Mouse (Mus musculus): ENCODE measurements at regions not wholly inside any gene's neighbourhood (a gene's known extent, or its start where the extent isn't known, plus 50 kb on each side); places are given as distances from the start of the nearest gene placed in this dataset.

DNA sequence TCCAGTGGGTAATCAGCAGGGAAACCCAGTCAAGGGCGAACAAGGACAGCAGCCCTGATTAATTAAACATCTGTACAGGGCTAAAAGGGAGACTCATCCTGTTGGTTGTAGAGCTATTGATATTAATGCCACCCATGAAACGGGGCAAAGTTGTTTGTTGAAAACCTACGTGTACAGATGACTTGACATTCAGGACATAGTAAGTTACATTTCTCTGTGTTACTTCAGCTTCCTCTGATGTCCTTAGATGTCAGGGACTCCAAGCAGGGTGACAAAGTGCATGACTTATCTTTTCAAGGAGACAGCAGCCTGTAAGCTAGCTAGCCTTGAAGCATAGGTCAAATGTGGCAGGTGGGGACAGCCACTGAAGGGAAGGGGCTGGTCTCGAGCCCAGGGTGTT is 390.5 kb downstream of the Ccdc171 start:
- no peak for DNase-seq (ENCODE audit: low spot score in 2 of 2)

DNA sequence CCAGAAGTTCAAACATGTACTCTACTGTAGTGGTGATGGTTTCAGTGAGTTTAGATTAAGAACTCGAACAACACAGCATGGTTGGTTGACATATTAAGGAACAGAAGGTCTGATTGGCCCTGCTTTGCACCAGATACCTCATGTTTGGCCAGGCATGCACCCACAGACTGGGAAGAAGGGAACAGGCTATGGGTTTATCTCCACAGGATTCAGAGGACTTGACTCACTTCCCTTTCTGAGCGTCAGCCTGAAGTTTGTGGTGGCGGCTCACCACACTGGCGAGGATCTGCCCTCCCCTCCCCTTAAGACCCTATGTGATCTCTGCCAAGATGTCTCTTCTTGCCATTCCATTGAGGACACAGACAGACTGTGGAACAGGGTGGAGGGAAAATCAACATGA is 391.7 kb downstream of the Ccdc171 start:
- DNase-seq (ENCODE audit: low spot score in 2 of 2), result no peak

GRCm38 (mm10) chr4:83918093-83918492 is 392.7 kb downstream of the Ccdc171 start:
- no peak for DNase-seq (ENCODE audit: low spot score in 2 of 2)

- no peak for DNase-seq (ENCODE audit: low spot score in 2 of 2)
These were observed 393.7 kb downstream of the Ccdc171 start for GRCm38 (mm10) chr4:83919041-83919440.

DNA sequence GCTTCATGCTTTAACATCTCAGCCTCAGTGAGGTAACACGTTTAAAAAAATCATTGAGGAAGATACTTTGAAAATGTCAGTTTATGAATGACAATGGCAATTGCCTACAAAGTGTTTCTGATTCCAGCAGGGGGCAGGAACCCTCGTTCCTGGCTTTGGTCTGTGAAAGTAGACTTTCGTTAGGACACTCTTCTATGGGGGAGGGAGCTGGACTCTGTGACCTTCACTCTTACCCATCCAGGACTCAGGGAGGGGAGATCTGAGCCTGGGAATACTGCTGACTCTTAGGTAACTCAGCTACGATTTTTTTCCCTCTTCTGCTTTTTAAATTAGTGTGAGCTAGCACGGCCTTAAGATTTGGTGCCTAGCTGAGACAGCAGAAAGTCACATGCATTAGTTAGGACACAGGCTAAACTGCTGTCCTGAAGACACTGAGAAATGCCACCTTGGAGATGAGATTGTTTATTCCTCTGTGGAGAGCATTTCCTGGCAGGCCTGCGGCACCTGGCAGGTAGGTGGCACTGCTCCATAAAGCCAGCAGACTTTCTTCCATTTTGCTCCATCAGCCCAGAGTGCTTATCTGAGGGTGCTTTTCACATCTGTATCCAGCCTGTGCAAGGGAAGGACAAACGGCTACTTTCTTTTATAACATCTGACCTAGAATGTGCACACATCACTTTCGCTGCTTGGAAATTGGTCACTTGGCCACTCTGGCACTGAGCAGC is 399.9 kb downstream of the Ccdc171 start:
- no peak for DNase-seq (ENCODE audit: low spot score in 2 of 2)

GRCm38 (mm10) chr4:83926195-83926731 is 400.9 kb downstream of the Ccdc171 start:
- DNase-seq (ENCODE audit: low spot score in 2 of 2), result no peak

DNA sequence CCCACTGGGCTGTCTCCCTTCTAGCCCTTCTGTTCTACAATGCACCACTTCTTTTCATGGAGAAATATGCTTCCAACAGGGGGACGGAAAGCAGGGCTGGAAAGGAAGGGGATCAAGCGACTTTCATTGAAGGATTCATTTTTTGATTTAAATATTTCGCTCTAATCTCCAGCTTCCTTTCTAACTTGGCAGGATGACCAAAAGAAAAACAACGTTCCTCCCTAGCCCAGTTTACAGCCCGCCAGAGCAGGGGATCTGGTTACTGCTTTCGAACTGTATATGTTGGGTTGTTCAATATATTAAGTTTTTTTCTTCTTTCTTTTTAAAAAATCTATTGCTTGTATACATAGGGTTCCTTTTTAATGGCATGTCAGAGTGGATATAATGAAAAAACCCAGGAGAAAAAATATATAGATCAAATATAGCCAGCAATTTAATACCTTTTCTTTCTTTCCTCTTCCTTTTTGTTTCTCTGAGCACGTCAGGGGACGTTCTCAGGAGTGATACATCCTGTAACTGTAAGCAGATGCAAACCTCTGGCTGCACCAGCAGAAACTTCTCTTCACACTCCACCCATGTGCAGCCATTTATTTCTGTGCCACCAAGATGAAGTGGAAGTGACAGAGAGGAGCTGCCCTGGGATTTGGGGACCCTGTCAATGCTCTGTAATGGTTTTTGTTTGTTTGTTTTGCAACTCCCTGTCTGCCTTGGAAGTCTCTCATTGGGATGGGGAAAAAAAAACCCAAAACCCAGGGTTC is 406.7 kb downstream of the Ccdc171 start:
- no peak for DNase-seq (ENCODE audit: low spot score in 2 of 2)

- DNase-seq (ENCODE audit: low spot score in 2 of 2), result no peak
These were observed 416.3 kb downstream of the Ccdc171 start for GRCm38 (mm10) chr4:83941693-83942092.

GRCm38 (mm10) chr4:83949612-83950011 is 424.3 kb downstream of the Ccdc171 start:
- DNase-seq (ENCODE audit: low spot score in 2 of 2), result no peak

GRCm38 (mm10) chr4:83950809-83951409 is 425.6 kb downstream of the Ccdc171 start:
- DNase-seq (ENCODE audit: low spot score in 2 of 2), result no peak

DNA sequence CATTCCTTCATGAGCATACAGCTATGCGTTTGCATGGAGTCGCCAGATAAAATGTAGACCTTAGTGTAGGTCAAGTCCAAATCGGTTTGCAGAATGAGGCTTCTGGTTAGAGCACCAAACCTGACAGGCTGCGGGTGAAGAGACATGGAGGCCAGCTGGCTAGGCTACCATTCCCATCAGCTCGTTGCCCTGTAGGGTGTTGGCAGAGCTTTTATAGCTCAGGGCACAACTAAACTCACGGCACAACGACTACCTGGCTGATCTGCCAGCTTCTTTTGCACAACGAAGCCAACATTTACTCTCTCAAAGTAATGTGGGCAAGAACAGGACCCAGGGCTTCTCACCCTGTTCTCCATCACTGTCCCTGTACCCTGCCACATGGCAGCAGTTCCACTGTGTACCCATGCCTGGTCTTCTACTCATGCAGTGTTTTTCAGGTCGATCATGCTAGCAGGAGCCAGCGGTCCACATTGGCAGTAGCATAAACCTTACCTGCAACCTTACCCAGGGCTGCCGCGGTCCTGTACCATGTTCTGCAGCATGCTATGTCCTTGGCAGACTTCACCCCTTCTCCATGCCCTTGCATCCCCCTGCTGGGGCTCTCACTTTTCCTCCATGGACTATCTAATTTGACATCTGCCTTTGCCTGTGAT is 431.0 kb downstream of the Ccdc171 start:
- DNase-seq (ENCODE audit: low spot score in 2 of 2), result no peak

GRCm38 (mm10) chr4:83957217-83957692 is 431.9 kb downstream of the Ccdc171 start:
- DNase-seq (ENCODE audit: low spot score in 2 of 2), result no peak

DNA sequence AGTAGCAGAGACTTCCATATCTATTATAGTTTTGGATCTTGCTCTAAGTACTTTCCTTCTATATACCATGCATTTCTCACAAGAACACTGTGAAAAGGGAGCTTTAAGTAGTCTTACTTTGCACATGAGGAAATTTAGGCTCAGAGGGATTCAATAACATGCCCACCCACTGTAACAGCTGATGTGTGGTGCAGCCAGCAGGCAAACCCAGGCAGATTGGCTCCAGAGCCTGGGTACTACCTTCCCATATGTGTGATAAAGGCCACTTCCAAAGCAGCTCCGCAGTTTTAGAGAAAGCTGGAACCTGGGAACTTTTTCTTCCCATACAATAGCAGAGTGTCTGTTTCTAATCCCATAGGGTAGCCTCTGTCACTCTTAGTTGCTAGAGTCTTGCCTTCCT is 441.6 kb downstream of the Ccdc171 start:
- no peak for DNase-seq (ENCODE audit: low spot score in 2 of 2)

GRCm38 (mm10) chr4:83973162-83973561 is 447.8 kb downstream of the Ccdc171 start:
- no peak for DNase-seq (ENCODE audit: low spot score in 2 of 2)

DNA sequence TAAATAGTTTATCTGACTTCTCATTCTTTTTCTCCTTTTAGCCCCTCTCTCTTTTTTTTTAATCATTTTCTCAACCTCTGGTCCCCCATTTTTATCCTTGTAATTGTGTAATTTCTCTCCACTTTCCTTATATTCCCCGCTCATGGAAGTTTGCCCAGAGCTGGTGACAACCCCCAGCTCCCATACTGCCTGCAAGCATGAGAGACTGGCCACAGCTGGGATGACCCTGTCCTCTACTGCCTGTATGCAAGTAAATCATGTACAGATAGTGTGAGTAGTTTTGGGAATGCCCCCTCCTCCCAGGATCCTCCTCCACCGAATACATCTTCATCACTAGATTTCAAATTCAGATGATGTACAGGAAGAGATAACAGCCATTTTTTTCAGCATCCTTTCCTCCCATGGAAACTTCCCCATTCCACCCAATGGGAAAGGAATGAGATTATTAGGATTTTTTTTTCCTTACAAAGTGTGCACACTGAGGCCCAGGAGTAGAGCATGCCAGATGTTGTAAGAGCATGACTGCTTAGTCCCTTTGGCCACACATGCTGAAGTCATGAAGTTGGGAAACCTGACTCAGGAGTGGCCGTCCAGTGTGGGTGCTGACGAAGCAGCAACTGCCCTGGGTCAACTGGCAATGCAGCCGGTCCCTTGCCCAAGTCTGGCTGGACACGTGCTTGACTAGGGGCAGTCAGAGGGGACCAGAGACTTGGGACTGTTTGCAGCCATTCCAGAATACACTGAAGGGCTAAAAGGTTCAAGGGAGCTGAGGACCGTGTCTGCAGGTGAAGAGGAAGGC is 449.1 kb downstream of the Ccdc171 start:
- DNase-seq (ENCODE audit: low spot score in 2 of 2), result no peak

- DNase-seq (ENCODE audit: low spot score in 2 of 2), result no peak
These were observed 450.2 kb downstream of the Ccdc171 start for GRCm38 (mm10) chr4:83975569-83975968.

DNA sequence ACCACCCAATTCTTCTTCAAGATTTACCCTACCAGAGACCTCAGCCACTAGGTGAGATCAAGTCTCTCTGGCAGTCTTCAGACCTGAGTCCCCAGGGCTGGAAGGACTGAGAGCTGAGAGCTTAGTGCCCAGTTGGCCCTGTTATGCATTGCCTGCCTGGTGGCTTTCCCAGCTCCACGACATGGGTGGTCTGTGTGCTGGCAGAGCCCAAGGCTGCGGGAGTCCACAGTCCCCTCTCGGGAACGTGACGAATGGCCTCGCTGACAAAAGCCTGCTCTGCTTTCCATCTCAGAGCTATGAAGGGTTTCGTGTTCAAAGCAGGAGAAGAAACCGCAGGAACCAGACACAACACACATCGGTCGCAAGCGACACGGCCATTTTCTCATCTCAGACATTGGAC is 450.7 kb downstream of the Ccdc171 start:
- no peak for DNase-seq (ENCODE audit: low spot score in 2 of 2)

- DNase-seq (ENCODE audit: low spot score in 2 of 2), result no peak
These were observed 453.7 kb downstream of the Ccdc171 start for GRCm38 (mm10) chr4:83979088-83979487.

GRCm38 (mm10) chr4:83984671-83985391 is 459.5 kb downstream of the Ccdc171 start:
- no peak for DNase-seq (ENCODE audit: low spot score in 2 of 2)

- DNase-seq (ENCODE audit: low spot score in 2 of 2), result no peak
These were observed 460.1 kb downstream of the Ccdc171 start for GRCm38 (mm10) chr4:83985451-83985850.
